Mouse (Mus musculus) right cerebral cortex, adult 18-20 months (tissue): ENCODE measurements at regions not wholly inside any gene's neighbourhood (a gene's known extent, or its start where the extent isn't known, plus 50 kb on each side); places are given as distances from the start of the nearest gene placed in this dataset.
"Not testable (repeated sequence)": the region's sequence is repeated elsewhere in the genome, so short reads cannot be mapped to it uniquely, and the experiment has no call there.

Source experiments
- DNase-seq: peaks from one replicate; pipeline ENCODE4 v3.0.0; 2022; ENCODE audit warnings: mixed read lengths

GRCm38 (mm10) chr2:98263641-98264040 is 398.4 kb upstream of the Gm10801 start:
- peak; percentile 3 for DNase-seq

GRCm38 (mm10) chr2:98269562-98269961 is 392.5 kb upstream of the Gm10801 start:
- DNase-seq, result no peak

- DNase-seq, result peak; percentile 30
Observed at GRCm38 (mm10) chr2:98286796-98287352, 375.2 kb upstream of the Gm10801 start.

- DNase-seq, result not testable (repeated sequence)
Observed at GRCm38 (mm10) chr2:98330025-98330424, 332.0 kb upstream of the Gm10801 start.

GRCm38 (mm10) chr2:98354200-98354599 is 307.8 kb upstream of the Gm10801 start:
- no peak for DNase-seq

GRCm38 (mm10) chr2:98379211-98379610 is 282.8 kb upstream of the Gm10801 start:
- no peak for DNase-seq
